Mouse (Mus musculus): ENCODE data around the gene Ptges3.

GRCm38 (mm10) chr10:128066072-128066471, 7.3 kb downstream of the Ptges3 start:
- TF ChIP-seq POLR2A (IDR thresholded peaks at IDR 0.05; ENCODE audit: insufficient read depth, low read depth, low read length) = no peak
- 0 out of 2 replicates have a peak, but pooled peaks have one; percentile 13 for TF ChIP-seq CTCF (IDR thresholded peaks at IDR 0.05)
- no peak for TF ChIP-seq EP300 (IDR thresholded peaks at IDR 0.05; ENCODE audit: insufficient read depth, low read depth, low read length)

Measured in heart, adult 2 months (tissue).